Mouse (Mus musculus) bone marrow macrophage, adult 2 months (primary cell): ENCODE measurements around the gene Lce1a1. TPM values are rescaled to one million over a fixed set of nuclear protein-coding genes. Genes with fewer than 3 reads are reported as not detected.
"Not testable (repeated sequence)": the region's sequence is repeated elsewhere in the genome, so short reads cannot be mapped to it uniquely, and the experiment has no call there.

Source experiments
- H3K27ac ChIP-seq: 2 replicates; pipeline ENCODE4 v1.5.1; 2012; ENCODE audit warnings: low read depth, low read length; ENCODE audit not compliant: insufficient read depth
- H3K4me1 ChIP-seq: 2 replicates; pipeline ENCODE4 v1.6.1; 2012; ENCODE audit warnings: low read length; ENCODE audit not compliant: control insufficient read depth, insufficient read depth
- H3K4me3 ChIP-seq: 2 replicates; pipeline ENCODE4 v1.5.1; 2012; ENCODE audit warnings: mild to moderate bottlenecking, low read length, moderate library complexity; ENCODE audit not compliant: insufficient read depth
- CTCF ChIP-seq: IDR thresholded peaks from 2 replicates; pipeline ENCODE4 v1.5.1; 2012; ENCODE audit warnings: low read depth, mild to moderate bottlenecking, low read length, moderate library complexity
- POLR2A ChIP-seq: IDR thresholded peaks from 2 replicates; pipeline ENCODE4 v1.6.1; 2012; ENCODE audit warnings: mild to moderate bottlenecking, low read depth, low read length, borderline replicate concordance
- polyA plus RNA-seq: library from polyadenylated mRNA; stranded (reverse); fragments of >200 nt; gene quantifications from 2 replicates; pipeline ENCODE4 v1.2.4, GENCODE M21; 2012; ENCODE audit not compliant: missing spikeins, insufficient read depth, insufficient read length

Gene Lce1a1
- not detected in 2 replicates for polyA plus RNA-seq

GRCm38 (mm10) chr3:92648207-92648606 is at the start of gene Lce1a1:
TSS of gene Lce1a1 (minus strand) at chr3:92648307.
- Histone ChIP-seq H3K4me1 (no peaks in the 10 kb centered on the region), H3K4me3 (no peak within 1 kb of the TSS), H3K27ac (no peak within 1 kb of the TSS)
- TF ChIP-seq CTCF (no peak), POLR2A (no peak)

DNA sequence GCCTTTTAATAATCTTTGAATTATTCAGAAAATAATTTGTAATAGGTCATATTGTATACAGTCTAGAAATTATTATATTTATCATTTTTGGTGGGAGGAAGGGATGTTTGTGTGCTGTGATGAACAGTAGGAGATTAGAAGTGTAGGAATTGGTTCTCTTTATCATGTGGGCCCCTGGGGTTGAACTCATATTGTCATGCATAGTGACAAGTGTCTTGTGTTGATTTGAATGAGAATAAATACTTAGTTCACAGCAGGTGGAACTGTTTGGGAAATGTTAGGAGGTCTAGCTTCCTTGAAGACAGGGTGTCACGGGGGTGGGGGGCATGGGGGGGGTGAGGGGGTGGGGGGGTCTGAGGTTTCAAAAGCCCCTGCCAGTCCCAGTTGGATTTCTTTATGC is 46.5 kb upstream of the Lce1a1 start:
- TF ChIP-seq CTCF (no peak), POLR2A (no peak)

GRCm38 (mm10) chr3:92691688-92692087 is 43.6 kb upstream of the Lce1a1 start:
- H3K27ac ChIP-seq, result no peak overlapping the region
- no peak overlapping the region for H3K4me3 ChIP-seq
- TF ChIP-seq CTCF, result no peak
- no peak for TF ChIP-seq POLR2A
- H3K4me1 ChIP-seq, result no peaks in the 10 kb centered on the region

More for the DNA sequence above, 46.5 kb upstream of the Lce1a1 start:
- H3K4me3 ChIP-seq, result no peak overlapping the region
- H3K4me1 ChIP-seq, result no peaks in the 10 kb centered on the region
- no peak overlapping the region for H3K27ac ChIP-seq

- H3K27ac ChIP-seq, H3K4me1 ChIP-seq, H3K4me3 ChIP-seq: not testable (repeated sequence)
These were observed 41.0 kb upstream of the Lce1a1 start for GRCm38 (mm10) chr3:92689154-92689553.

- Histone ChIP-seq H3K27ac (no peak within 1 kb of the TSS), H3K4me3 (no peak within 1 kb of the TSS), H3K4me1 (no peaks in the 10 kb centered on the region)
- TF ChIP-seq POLR2A, result no peak
- TF ChIP-seq CTCF, result no peak
These were observed 39.0 kb upstream of the Lce1a1 start, which contains the start of gene Lce1d for GRCm38 (mm10) chr3:92687110-92687509. TSS of gene Lce1d (minus strand) at chr3:92687210.

DNA sequence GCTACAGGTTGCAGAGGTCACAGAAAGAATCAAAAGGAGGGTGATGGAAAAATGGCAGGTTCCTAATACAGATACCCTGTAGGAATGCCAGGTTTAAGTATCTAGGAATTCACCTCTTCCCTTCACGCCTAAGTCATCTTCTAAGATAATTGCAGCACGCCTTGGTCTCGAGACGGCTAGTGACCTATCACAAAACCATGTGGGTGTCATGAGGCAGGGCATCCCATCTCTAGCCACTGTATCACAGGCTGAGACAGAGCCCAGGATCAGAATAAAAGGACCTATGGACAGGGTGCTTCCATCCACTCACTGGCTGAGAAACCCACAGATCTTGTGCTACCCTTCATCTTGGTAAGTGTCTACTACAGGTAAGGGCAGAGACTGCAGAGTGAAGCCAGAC is 30.8 kb upstream of the Lce1a1 start, which contains the start of gene Lce1c:
Gene Lce1c, plus strand, starts transcription at position 301 of the 400 bp plus-strand sequence.
- Histone ChIP-seq H3K4me1 (no peaks in the 10 kb centered on the region), H3K27ac (no peak within 1 kb of the TSS), H3K4me3 (no peak within 1 kb of the TSS)
- TF ChIP-seq CTCF (no peak), POLR2A (no peak)

- H3K4me1 ChIP-seq, result no peaks in the 10 kb centered on the region
- no peak within 1 kb of the TSS for H3K4me3 ChIP-seq
- no peak within 1 kb of the TSS for H3K27ac ChIP-seq
- TF ChIP-seq POLR2A, result no peak
- TF ChIP-seq CTCF, result no peak
These were observed 22.1 kb upstream of the Lce1a1 start, which contains the start of gene Lce1a2 for GRCm38 (mm10) chr3:92670215-92670614. TSS of gene Lce1a2 (minus strand) at chr3:92670315.

- H3K27ac ChIP-seq, result no peak within 1 kb of the TSS
- no peaks in the 10 kb centered on the region for H3K4me1 ChIP-seq
- TF ChIP-seq CTCF (no peak), POLR2A (no peak)
- H3K4me3 ChIP-seq, result no peak within 1 kb of the TSS
These were observed 8.7 kb upstream of the Lce1a1 start, which contains the start of gene Lce1b for GRCm38 (mm10) chr3:92656826-92657225. TSS of gene Lce1b (minus strand) at chr3:92656926.

- no peak overlapping the region for H3K4me3 ChIP-seq
- TF ChIP-seq POLR2A (no peak), CTCF (no peak)
- no peak overlapping the region for H3K27ac ChIP-seq
- H3K4me1 ChIP-seq, result no peaks in the 10 kb centered on the region
These were observed 8.3 kb downstream of the Lce1a1 start for GRCm38 (mm10) chr3:92639854-92640253.

DNA sequence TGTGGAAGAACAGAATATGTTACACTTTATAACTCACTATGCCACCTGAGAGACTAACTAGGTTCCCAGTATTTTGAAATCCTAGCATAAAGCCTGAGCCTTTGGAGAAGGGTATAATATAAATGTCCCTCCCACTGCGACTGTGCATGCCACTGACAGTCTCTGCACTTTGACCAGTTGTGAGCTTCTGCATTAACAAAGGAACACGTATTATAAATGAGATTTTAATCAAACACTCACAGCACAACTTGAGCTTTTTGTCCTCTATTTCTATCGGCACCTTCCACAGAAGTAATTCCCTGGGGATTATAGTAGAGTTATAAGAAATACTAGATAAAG is 9.5 kb downstream of the Lce1a1 start:
- TF ChIP-seq CTCF, result no peak
- Histone ChIP-seq H3K4me1 (no peaks in the 10 kb centered on the region), H3K27ac (no peak overlapping the region), H3K4me3 (no peak overlapping the region)

DNA sequence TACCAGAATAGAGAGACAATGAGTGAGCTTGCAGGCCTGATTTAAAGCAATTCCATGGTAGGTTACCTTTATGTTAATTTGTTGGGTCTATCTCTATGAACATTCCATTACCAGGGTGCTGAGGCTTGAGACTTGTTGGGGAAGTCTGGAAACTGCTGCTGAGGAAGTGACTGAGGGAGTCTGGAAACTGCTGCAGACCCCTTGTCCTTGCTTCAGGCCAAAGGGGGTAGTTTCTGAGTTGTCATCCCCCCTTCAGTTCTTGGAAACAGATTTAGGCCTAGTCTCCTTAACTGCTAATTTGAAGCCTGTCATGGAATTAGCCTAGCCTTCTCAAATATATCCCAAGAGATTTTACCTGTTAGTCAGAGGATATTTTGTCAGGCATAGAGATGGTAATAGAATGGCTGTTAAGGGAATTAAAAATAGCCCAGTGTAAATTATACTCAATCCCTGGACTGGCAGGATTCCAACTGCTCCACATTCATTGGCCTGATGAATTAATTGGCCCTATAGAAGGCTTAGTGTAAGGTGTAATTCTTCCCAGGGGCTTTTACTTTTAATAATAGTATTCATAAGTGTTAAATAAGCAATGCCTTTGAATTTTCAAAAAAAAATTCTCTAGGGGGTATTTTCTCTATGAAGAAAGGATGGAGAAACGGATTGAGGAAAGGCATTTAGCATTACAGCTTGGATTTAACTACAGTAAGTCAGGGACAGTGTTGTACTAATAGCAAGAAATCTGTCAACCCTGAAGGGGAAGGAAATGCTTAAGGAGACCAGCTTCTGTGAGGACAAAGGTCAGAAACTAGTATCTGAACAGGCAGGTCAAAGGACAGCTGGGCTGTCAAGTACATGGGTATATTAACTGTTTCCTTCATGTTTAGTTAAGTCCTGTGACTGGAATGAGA is 10.1 kb downstream of the Lce1a1 start:
- H3K4me1 ChIP-seq, result no peaks in the 10 kb centered on the region
- TF ChIP-seq CTCF (no peak), POLR2A (no peak)
- H3K4me3 ChIP-seq, result no peak overlapping the region
- no peak overlapping the region for H3K27ac ChIP-seq
